16 mouse cellular contexts compared by ENCODE assay signal in genomic region chr2:21230276-21230675, GRCm38 (mm10). TPM values are rescaled to one million over a fixed set of nuclear protein-coding genes. Genes with fewer than 3 reads are reported as not detected.
DNase-seq lines count a peak whose midpoint lies in the region; ATAC-seq and TF ChIP-seq lines count a peak whose summit lies in the region.
"Had no signal": no experiment of that assay in that cellular context is flagged by ENCODE, and none has a peak within 500 bp of the region (broad histone marks: within the 10 kb centered on the region; RNA-seq: fewer than 3 reads in every experiment).

No protein-coding gene starts in this region.

- dilution Hi-C loops in CH12.LX (cut with MboI; ENCODE audit: extremely low pct_ligation_motif_present, extremely low pct_unique_long_range_greater_than_20kb, low sequenced_read_pairs): no loop called here

- no peaks in the 10 kb centered on the region for H3K27me3 ChIP-seq in thymus, adult 2 months (ENCODE audit: control insufficient read depth, insufficient read depth, low read length)
- no peaks in the 10 kb centered on the region for H3K27me3 ChIP-seq in CH12.LX (replicated peaks)
- H3K27me3 ChIP-seq in MEL (ENCODE audit: control insufficient read depth in 1 of 2, insufficient read depth in 2 of 2, low read length in 2 of 2): no peaks in the 10 kb centered on the region
- H3K27me3 ChIP-seq in stomach, embryonic 14.5 days (ENCODE audit: control insufficient read depth, insufficient read depth, low read length): no peaks in the 10 kb centered on the region
- H3K27me3 ChIP-seq: heart, embryonic 12.5 days had no signal

- in situ Hi-C loops in CH12.LX (cut with MboI; ENCODE audit: low pct_ligation_motif_present, low pct_unique_long_range_greater_than_20kb, low sequenced_read_pairs): no loop called here

- ATAC-seq in stomach, embryonic 14.5 days (ENCODE audit: insufficient number of reproducible peaks, insufficient read depth, low FRiP score, low read depth): no peak
- ATAC-seq: forebrain, embryonic 16.5 days had no signal

- H3K79me2 ChIP-seq in CH12.LX (replicated peaks; ENCODE audit: control insufficient read depth, extremely low read depth, insufficient read depth, poor library complexity, severe bottlenecking): no peaks in the 10 kb centered on the region
- no peaks in the 10 kb centered on the region for H3K79me2 ChIP-seq in MEL (ENCODE audit: control insufficient read depth, insufficient read depth, low read length, poor library complexity)

- peak; percentile 47 for DNase-seq in thymus, postnatal 0 days (ENCODE audit: low spot score)
- DNase-seq in thymus, adult 2 months: no peak
- DNase-seq in CH12.LX (ENCODE audit: extremely low read depth) (no peak), MEL (ENCODE audit: low read depth, low spot score) (no peak)
- no peak for DNase-seq in spleen, adult 12 weeks (ENCODE audit: low spot score)
- DNase-seq in cerebellum, postnatal 10 days: no peak
- DNase-seq: adrenal gland, postnatal 14 days; cerebellum, adult 18-20 months; cerebellum, adult 9-11 months; gastrocnemius, postnatal 10 days had no signal

- 18% methylated on average over 2 of the region's 2 CpGs for WGBS in thymus, adult 2 months
- 61% methylated on average over 2 of the region's 2 CpGs for WGBS in stomach, embryonic 14.5 days

- H3K4me3 ChIP-seq in thymus, adult 2 months (ENCODE audit: control insufficient read depth, insufficient read depth, low read length): no peak overlapping the region
- H3K4me3 ChIP-seq in CH12.LX (replicated peaks in 1 of 3; ENCODE audit: low read depth in 2 of 3, low read length in 2 of 3, poor library complexity in 1 of 3) (no peak overlapping the region), MEL (ENCODE audit: control insufficient read depth in 1 of 2, insufficient read depth in 1 of 2, low read depth in 2 of 2, low read length in 2 of 2) (no peak overlapping the region)
- H3K4me3 ChIP-seq in stomach, embryonic 14.5 days (ENCODE audit: low read depth, low read length): no peak overlapping the region
- H3K4me3 ChIP-seq: heart, embryonic 12.5 days; hindbrain, embryonic 10.5 days had no signal

- H3K4me1 ChIP-seq in thymus, adult 2 months (replicated peaks; ENCODE audit: control insufficient read depth, insufficient read depth, low read length): no peaks in the 10 kb centered on the region
- H3K4me1 ChIP-seq in CH12.LX (ENCODE audit: control insufficient read depth in 1 of 2, insufficient read depth in 2 of 2) (peaks cover 5 to 18% of the 10 kb centered on the region in 2 experiments), MEL (ENCODE audit: control insufficient read depth in 1 of 2, insufficient read depth in 2 of 2, low read length in 2 of 2) (no peaks in the 10 kb centered on the region)
- H3K4me1 ChIP-seq in stomach, embryonic 14.5 days (ENCODE audit: control insufficient read depth, insufficient read depth, low read length): no peaks in the 10 kb centered on the region
- H3K4me1 ChIP-seq: hindbrain, embryonic 10.5 days had no signal

- no peak overlapping the region for H3K27ac ChIP-seq in thymus, adult 2 months (ENCODE audit: control insufficient read depth, insufficient read depth, low read length)
- no peak overlapping the region for H3K27ac ChIP-seq in CH12.LX (ENCODE audit: insufficient read depth, low read depth)
- no peak overlapping the region for H3K27ac ChIP-seq in MEL (ENCODE audit: control insufficient read depth, low read depth, low read length)
- H3K27ac ChIP-seq in stomach, embryonic 14.5 days (ENCODE audit: low read length): peak overlapping the region; percentile 15; the same call in 1 of the 2 replicates
- H3K27ac ChIP-seq: hindbrain, embryonic 10.5 days; hindbrain, embryonic 14.5 days had no signal

- TF ChIP-seq EP300 in CH12.LX (IDR thresholded peaks at IDR 0.05; ENCODE audit: low read length) (no peak), MEL (IDR thresholded peaks at IDR 0.05; ENCODE audit: low read depth in 1 of 2, low read length in 2 of 2) (no peak)

- TF ChIP-seq RAD21 in CH12.LX (IDR thresholded peaks at IDR 0.05; ENCODE audit: low read depth, low read length) (peak; percentile 0; the same call in 1 of the 2 replicates), MEL (IDR thresholded peaks at IDR 0.05; ENCODE audit: low read depth, low read length) (peak; percentile 3)

- no peaks in the 10 kb centered on the region for H3K36me3 ChIP-seq in thymus, adult 2 months (ENCODE audit: control insufficient read depth, insufficient read depth, low read length)
- no peaks in the 10 kb centered on the region for H3K36me3 ChIP-seq in CH12.LX (replicated peaks in 1 of 2; ENCODE audit: control insufficient read depth in 1 of 2, insufficient read depth in 1 of 2, low read length in 1 of 2)
- no peaks in the 10 kb centered on the region for H3K36me3 ChIP-seq in MEL (ENCODE audit: control insufficient read depth in 1 of 2, insufficient read depth in 2 of 2, low read length in 2 of 2)
- no peaks in the 10 kb centered on the region for H3K36me3 ChIP-seq in stomach, embryonic 14.5 days (ENCODE audit: control insufficient read depth, insufficient read depth, low read length)
- H3K36me3 ChIP-seq: G1E; heart, embryonic 12.5 days; hindbrain, embryonic 10.5 days had no signal

- no peak for TF ChIP-seq POLR2A in thymus, adult 2 months (IDR thresholded peaks at IDR 0.05; ENCODE audit: control insufficient read depth, extremely low read depth, insufficient read depth, low read length, poor library complexity)
- TF ChIP-seq POLR2A in CH12.LX (IDR thresholded peaks at IDR 0.05; ENCODE audit: low read depth, low read length) (no peak), MEL (IDR thresholded peaks at IDR 0.05; ENCODE audit: control insufficient read depth in 1 of 2, insufficient read depth in 1 of 2, low read depth in 1 of 2, low read length in 2 of 2, poor library complexity in 1 of 2) (no peak)

- TF ChIP-seq CTCF in thymus, adult 2 months (IDR thresholded peaks at IDR 0.05; ENCODE audit: borderline replicate concordance, control insufficient read depth, extremely low read depth, insufficient read depth, low read length, poor library complexity): no peak
- TF ChIP-seq CTCF in CH12.LX (conservative IDR thresholded peaks at IDR 0.05 in 1 of 2, IDR thresholded peaks at IDR 0.05 in 1 of 2; ENCODE audit: low read depth in 2 of 2, low read length in 2 of 2) (peak in 1 of 2 experiments; percentile 23; a peak in 1 of 4 replicates), MEL (IDR thresholded peaks at IDR 0.05 in 2 of 3, conservative IDR thresholded peaks at IDR 0.05 in 1 of 3; ENCODE audit: control insufficient read depth in 1 of 3, insufficient read depth in 1 of 3, low read depth in 2 of 3, low read length in 3 of 3, poor library complexity in 1 of 3, severe bottlenecking in 1 of 3) (peak in 1 of 3 experiments; percentile 3; a peak in 1 of 6 replicates)

- H3K9me3 ChIP-seq in CH12.LX (replicated peaks; ENCODE audit: low read length) (no peaks in the 10 kb centered on the region), MEL (replicated peaks; ENCODE audit: insufficient read depth, low read length) (no peaks in the 10 kb centered on the region)
- H3K9me3 ChIP-seq in stomach, embryonic 14.5 days (ENCODE audit: control insufficient read depth, low read depth, low read length): no peaks in the 10 kb centered on the region
- H3K9me3 ChIP-seq: G1E; heart, embryonic 12.5 days; hindbrain, embryonic 10.5 days had no signal

- no peak overlapping the region for H3K9ac ChIP-seq in CH12.LX (ENCODE audit: insufficient read depth, low read depth)
- H3K9ac ChIP-seq in MEL (ENCODE audit: control insufficient read depth, low read depth, low read length, poor library complexity, severe bottlenecking): no peak overlapping the region
- H3K9ac ChIP-seq in stomach, embryonic 14.5 days (replicated peaks; ENCODE audit: low read depth, low read length): no peak overlapping the region
- H3K9ac ChIP-seq: heart, embryonic 12.5 days; hindbrain, embryonic 14.5 days had no signal

- no peak overlapping the region for H3K4me2 ChIP-seq in CH12.LX (ENCODE audit: insufficient read depth, low read depth, poor library complexity, severe bottlenecking)
- no peak overlapping the region for H3K4me2 ChIP-seq in stomach, embryonic 14.5 days (replicated peaks; ENCODE audit: low read depth, low read length)
- H3K4me2 ChIP-seq: heart, embryonic 12.5 days; hindbrain, embryonic 14.5 days had no signal

TF ChIP-seq in CH12.LX, 34 proteins besides CTCF, POLR2A, EP300 and RAD21:
- TF ChIP-seq SMC3 (IDR thresholded peaks at IDR 0.05; ENCODE audit: low read depth, low read length) (peak; percentile 13; the same call in 1 of the 2 replicates), NELFE (IDR thresholded peaks at IDR 0.05; ENCODE audit: low read depth, low read length) (no peak)

TF ChIP-seq in MEL, 35 proteins besides CTCF, POLR2A, EP300 and RAD21:
- TF ChIP-seq BHLHE40 (IDR thresholded peaks at IDR 0.05; ENCODE audit: borderline replicate concordance, low read depth, low read length) (no peak), SMC3 (IDR thresholded peaks at IDR 0.05; ENCODE audit: low read depth, low read length) (0 out of 2 replicates have a peak, but pooled peaks have one; percentile 15)

RNA-seq across cellular contexts. Expression of gene Thnsl1, which starts 24.8 kb away (rescaled TPM):
- 5.0 and 6.2 TPM in 2 replicates for polyA plus RNA-seq in thymus, postnatal 0 days (2015; fragmentation: Nextera tagmentation; extraction: Ambion mirVana)
- polyA plus RNA-seq in thymus, adult 2 months (2012; rRNA removed): 1.7 and 3.0 TPM in 2 replicates
- total RNA-seq in CH12.LX (2012; rRNA removed): 3.7 and 5.0 TPM in 2 replicates
- total RNA-seq in CH12.LX (2014; rRNA removed): 5.3 and 6.1 TPM in 2 replicates
- polyA plus RNA-seq in CH12.LX (2012; ENCODE audit: insufficient read length, low read depth): 5.9 and 6.2 TPM in 2 replicates
- 1.0 and 1.9 TPM in 2 replicates for total RNA-seq in MEL (2012; rRNA removed)
- polyA plus RNA-seq in MEL (2012; ENCODE audit: insufficient read depth in 1 of 2, insufficient read length in 2 of 2, low read depth in 1 of 2, low replicate concordance in 2 of 2, missing spikeins in 1 of 2): 1 to 10 TPM in 1 of 2 experiments, not detected in 1; 2.6 TPM
- polyA plus RNA-seq in stomach, embryonic 14.5 days (2014; fragmentation: Nextera tagmentation; extraction: Ambion mirVana): 10.1 and 10.9 TPM in 2 replicates

RNA-seq across cellular contexts. Expression of gene Enkur, which starts 25.1 kb away (rescaled TPM):
- 1.2 and 1.6 TPM in 2 replicates for polyA plus RNA-seq in thymus, postnatal 0 days (2015; fragmentation: Nextera tagmentation; extraction: Ambion mirVana)
- not detected in 2 replicates for polyA plus RNA-seq in thymus, adult 2 months (2012; rRNA removed)
- 0.13 and 0.21 TPM in 2 replicates for total RNA-seq in CH12.LX (2012; rRNA removed)
- total RNA-seq in CH12.LX (2014; rRNA removed): 0.20 and 0.64 TPM in 2 replicates
- polyA plus RNA-seq in CH12.LX (2012; ENCODE audit: insufficient read length, low read depth): 0.39 and 0.48 TPM in 2 replicates
- total RNA-seq in MEL (2012; rRNA removed): not detected in 2 replicates
- not detected for polyA plus RNA-seq in MEL (2012; ENCODE audit: insufficient read depth in 1 of 2, insufficient read length in 2 of 2, low read depth in 1 of 2, low replicate concordance in 2 of 2, missing spikeins in 1 of 2)
- polyA plus RNA-seq in stomach, embryonic 14.5 days (2014; fragmentation: Nextera tagmentation; extraction: Ambion mirVana): 0.42 and 0.43 TPM in 2 replicates
- polyA plus RNA-seq: G1E had no signal
